Mouse (Mus musculus) bone marrow, adult 2 months (tissue): ENCODE data around the gene Nt5c2.

ENCODE experiments used
- CTCF ChIP-seq: fragments of 200-500 bp; IDR thresholded peaks from 2 replicates; pipeline ENCODE4 v1.5.1; 2011; ENCODE audit warnings: low read length, control low read depth; ENCODE audit not compliant: control insufficient read depth, insufficient read depth
- POLR2A ChIP-seq: fragments of 200-500 bp; IDR thresholded peaks from 2 replicates; pipeline ENCODE4 v1.6.1; 2011; ENCODE audit warnings: low read depth, mild to moderate bottlenecking, control low read depth, low read length, borderline replicate concordance; ENCODE audit not compliant: control insufficient read depth

- no peak for TF ChIP-seq POLR2A
- no peak for TF ChIP-seq CTCF
Measured at GRCm38 (mm10) chr19:46889666-46890065, 125.3 kb downstream of the Nt5c2 start.
